Mouse (Mus musculus): ENCODE data around the gene Olfr1006. TPM values are rescaled to one million over a fixed set of nuclear protein-coding genes. Genes with fewer than 3 reads are reported as not detected.

The Olfr1006 gene
- total and polyA plus RNA-seq, 2 experiments from 2014 or later = not detected

GRCm38 (mm10) chr2:85650604-85651003 is 28.0 kb downstream of the Olfr1006 start, which contains the start of gene Olfr1002:
TSS of gene Olfr1002 (minus strand) at chr2:85650704.
- ATAC-seq (no peak), DNase-seq (ENCODE audit: low spot score) (no peak)
- no peak within 1 kb of the TSS for H3K4me3 ChIP-seq (ENCODE audit: low read length)
- WGBS = 98% methylated on average over 1 of the region's 1 CpGs
- H3K9ac ChIP-seq (replicated peaks; ENCODE audit: low read length) = no peak within 1 kb of the TSS
- no peaks in the 10 kb centered on the region for H3K9me3 ChIP-seq (ENCODE audit: low read length)
- H3K36me3 ChIP-seq (ENCODE audit: insufficient read depth, low read length) = no peaks in the 10 kb centered on the region
- H3K27ac ChIP-seq = no peak within 1 kb of the TSS
- H3K4me1 ChIP-seq (ENCODE audit: insufficient read depth, low read length) = no peaks in the 10 kb centered on the region
- no peak within 1 kb of the TSS for H3K4me2 ChIP-seq (ENCODE audit: low read depth, low read length)
- TF ChIP-seq CTCF (IDR thresholded peaks at IDR 0.05; ENCODE audit: low read depth) = no peak
- H3K27me3 ChIP-seq (ENCODE audit: insufficient read depth, low read length) = no peaks in the 10 kb centered on the region

Other genes starting within 250 kb of the Olfr1006 start
- not detected in 2 replicates for gene Olfr994, start 242.3 kb downstream of the Olfr1006 start, total RNA-seq (2014; rRNA removed)
- gene Olfr994, start 242.3 kb downstream of the Olfr1006 start, polyA plus RNA-seq (2015; fragmentation: Nextera tagmentation; extraction: Ambion mirVana) = not detected in 2 replicates
- gene Olfr995, start 235.1 kb downstream of the Olfr1006 start, total RNA-seq (2014; rRNA removed) = not detected in 2 replicates
- gene Olfr995, start 235.1 kb downstream of the Olfr1006 start, polyA plus RNA-seq (2015; fragmentation: Nextera tagmentation; extraction: Ambion mirVana) = not detected in 2 replicates
- 0.29 TPM in 1 of 2 replicates, not detected in the other for gene 4833423E24Rik, start 159.7 kb downstream of the Olfr1006 start, total RNA-seq (2014; rRNA removed)
- 0.23 and 0.79 TPM in 2 replicates for gene 4833423E24Rik, start 159.7 kb downstream of the Olfr1006 start, polyA plus RNA-seq (2015; fragmentation: Nextera tagmentation; extraction: Ambion mirVana)
- not detected in 2 replicates for gene Olfr996, start 99.6 kb downstream of the Olfr1006 start, total RNA-seq (2014; rRNA removed)
- gene Olfr996, start 99.6 kb downstream of the Olfr1006 start, polyA plus RNA-seq (2015; fragmentation: Nextera tagmentation; extraction: Ambion mirVana) = not detected in 2 replicates
- gene Olfr998, start 89.8 kb downstream of the Olfr1006 start, total RNA-seq (2014; rRNA removed) = not detected in 2 replicates
- not detected in 2 replicates for gene Olfr998, start 89.8 kb downstream of the Olfr1006 start, polyA plus RNA-seq (2015; fragmentation: Nextera tagmentation; extraction: Ambion mirVana)
- gene Olfr1000, start 66.9 kb downstream of the Olfr1006 start, total RNA-seq (2014; rRNA removed) = not detected in 2 replicates
- not detected in 2 replicates for gene Olfr1000, start 66.9 kb downstream of the Olfr1006 start, polyA plus RNA-seq (2015; fragmentation: Nextera tagmentation; extraction: Ambion mirVana)
- gene Olfr1002, start 28.1 kb downstream of the Olfr1006 start, total RNA-seq (2014; rRNA removed) = not detected in 2 replicates
- not detected in 2 replicates for gene Olfr1002, start 28.1 kb downstream of the Olfr1006 start, polyA plus RNA-seq (2015; fragmentation: Nextera tagmentation; extraction: Ambion mirVana)
- gene Olfr154, start 14.3 kb downstream of the Olfr1006 start, total RNA-seq (2014; rRNA removed) = not detected in 2 replicates
- gene Olfr154, start 14.3 kb downstream of the Olfr1006 start, polyA plus RNA-seq (2015; fragmentation: Nextera tagmentation; extraction: Ambion mirVana) = not detected in 2 replicates
- gene Olfr1008, start 10.7 kb upstream of the Olfr1006 start, total RNA-seq (2014; rRNA removed) = not detected in 2 replicates
- gene Olfr1008, start 10.7 kb upstream of the Olfr1006 start, polyA plus RNA-seq (2015; fragmentation: Nextera tagmentation; extraction: Ambion mirVana) = not detected in 2 replicates
- gene Olfr1009, start 36.7 kb upstream of the Olfr1006 start, total RNA-seq (2014; rRNA removed) = not detected in 2 replicates
- gene Olfr1009, start 36.7 kb upstream of the Olfr1006 start, polyA plus RNA-seq (2015; fragmentation: Nextera tagmentation; extraction: Ambion mirVana) = not detected in 2 replicates
- not detected in 2 replicates for gene Olfr1012, start 84.0 kb upstream of the Olfr1006 start, total RNA-seq (2014; rRNA removed)
- not detected in 2 replicates for gene Olfr1012, start 84.0 kb upstream of the Olfr1006 start, polyA plus RNA-seq (2015; fragmentation: Nextera tagmentation; extraction: Ambion mirVana)
- not detected in 2 replicates for gene Olfr1013, start 88.3 kb upstream of the Olfr1006 start, total RNA-seq (2014; rRNA removed)
- gene Olfr1013, start 88.3 kb upstream of the Olfr1006 start, polyA plus RNA-seq (2015; fragmentation: Nextera tagmentation; extraction: Ambion mirVana) = not detected in 2 replicates
- not detected in 2 replicates for gene Olfr1014, start 93.9 kb upstream of the Olfr1006 start, total RNA-seq (2014; rRNA removed)
- not detected in 2 replicates for gene Olfr1014, start 93.9 kb upstream of the Olfr1006 start, polyA plus RNA-seq (2015; fragmentation: Nextera tagmentation; extraction: Ambion mirVana)
- gene Olfr1015, start 103.2 kb upstream of the Olfr1006 start, total RNA-seq (2014; rRNA removed) = not detected in 2 replicates
- gene Olfr1015, start 103.2 kb upstream of the Olfr1006 start, polyA plus RNA-seq (2015; fragmentation: Nextera tagmentation; extraction: Ambion mirVana) = not detected in 2 replicates
- gene Olfr1016, start 123.8 kb upstream of the Olfr1006 start, total RNA-seq (2014; rRNA removed) = not detected in 2 replicates
- gene Olfr1016, start 123.8 kb upstream of the Olfr1006 start, polyA plus RNA-seq (2015; fragmentation: Nextera tagmentation; extraction: Ambion mirVana) = not detected in 2 replicates
- not detected in 2 replicates for gene Olfr1018, start 139.7 kb upstream of the Olfr1006 start, total RNA-seq (2014; rRNA removed)
- not detected in 2 replicates for gene Olfr1018, start 139.7 kb upstream of the Olfr1006 start, polyA plus RNA-seq (2015; fragmentation: Nextera tagmentation; extraction: Ambion mirVana)
- not detected in 2 replicates for gene Olfr1019, start 166.7 kb upstream of the Olfr1006 start, total RNA-seq (2014; rRNA removed)
- gene Olfr1019, start 166.7 kb upstream of the Olfr1006 start, polyA plus RNA-seq (2015; fragmentation: Nextera tagmentation; extraction: Ambion mirVana) = not detected in 2 replicates
- not detected in 2 replicates for gene Olfr1020, start 168.3 kb upstream of the Olfr1006 start, total RNA-seq (2014; rRNA removed)
- not detected in 2 replicates for gene Olfr1020, start 168.3 kb upstream of the Olfr1006 start, polyA plus RNA-seq (2015; fragmentation: Nextera tagmentation; extraction: Ambion mirVana)
- not detected in 2 replicates for gene Olfr1022, start 189.8 kb upstream of the Olfr1006 start, total RNA-seq (2014; rRNA removed)
- not detected in 2 replicates for gene Olfr1022, start 189.8 kb upstream of the Olfr1006 start, polyA plus RNA-seq (2015; fragmentation: Nextera tagmentation; extraction: Ambion mirVana)
- not detected in 2 replicates for gene Olfr1023, start 206.9 kb upstream of the Olfr1006 start, total RNA-seq (2014; rRNA removed)
- gene Olfr1023, start 206.9 kb upstream of the Olfr1006 start, polyA plus RNA-seq (2015; fragmentation: Nextera tagmentation; extraction: Ambion mirVana) = not detected in 2 replicates
- gene Olfr1024, start 226.3 kb upstream of the Olfr1006 start, total RNA-seq (2014; rRNA removed) = not detected in 2 replicates
- not detected in 2 replicates for gene Olfr1024, start 226.3 kb upstream of the Olfr1006 start, polyA plus RNA-seq (2015; fragmentation: Nextera tagmentation; extraction: Ambion mirVana)
- not detected in 2 replicates for gene Olfr1025-ps1, start 236.4 kb upstream of the Olfr1006 start, total RNA-seq (2014; rRNA removed)
- not detected in 2 replicates for gene Olfr1025-ps1, start 236.4 kb upstream of the Olfr1006 start, polyA plus RNA-seq (2015; fragmentation: Nextera tagmentation; extraction: Ambion mirVana)
- not detected in 2 replicates for gene Olfr1026, start 242.8 kb upstream of the Olfr1006 start, total RNA-seq (2014; rRNA removed)
- not detected in 2 replicates for gene Olfr1026, start 242.8 kb upstream of the Olfr1006 start, polyA plus RNA-seq (2015; fragmentation: Nextera tagmentation; extraction: Ambion mirVana)